Mouse (Mus musculus) forebrain, postnatal 0 days (tissue): ENCODE data around the gene Slc13a5. TPM values are rescaled to one million over a fixed set of nuclear protein-coding genes. Genes with fewer than 3 reads are reported as not detected.

ENCODE experiments used
- ATAC-seq: fragments of 200-750 bp; cut with Nextera tagmentation; 2 replicates; pipeline ENCODE4 v1.8.0; 2017; ENCODE audit warnings: mild to moderate bottlenecking, moderate library complexity
- DNase-seq: peaks from one replicate; pipeline ENCODE4 v3.0.0-alpha.2; 2015
- H3K27ac ChIP-seq: fragments of 300-500 bp; sonication (generic); 2 replicates; pipeline ENCODE4 v1.5.1; 2014; ENCODE audit warnings: low read depth, mild to moderate bottlenecking, antibody characterized with exemption, low read length, moderate library complexity, mixed read lengths
- H3K27me3 ChIP-seq: fragments of 300-500 bp; sonication (generic); 2 replicates; pipeline ENCODE4 v1.6.1; 2014; ENCODE audit warnings: mild to moderate bottlenecking, low read length, mixed read lengths; ENCODE audit not compliant: insufficient read depth
- H3K36me3 ChIP-seq: fragments of 300-500 bp; sonication (generic); 2 replicates; pipeline ENCODE4 v1.6.1; 2014; ENCODE audit warnings: mild to moderate bottlenecking, moderate library complexity; ENCODE audit not compliant: insufficient read depth
- H3K4me1 ChIP-seq: fragments of 300-500 bp; sonication (generic); 2 replicates; pipeline ENCODE4 v1.6.1; 2014; ENCODE audit warnings: antibody characterized with exemption; ENCODE audit not compliant: insufficient read depth
- H3K4me2 ChIP-seq: fragments of 300-500 bp; sonication (generic); 2 replicates; pipeline ENCODE4 v1.6.1; 2014; ENCODE audit warnings: low read depth, mild to moderate bottlenecking, moderate library complexity
- H3K4me3 ChIP-seq: fragments of 300-500 bp; sonication (generic); 2 replicates; pipeline ENCODE4 v1.5.1; 2014; ENCODE audit warnings: low read depth, low read length, mixed read lengths
- H3K9ac ChIP-seq: fragments of 300-500 bp; sonication (generic); 2 replicates; pipeline ENCODE4 v1.6.1; 2014; ENCODE audit warnings: mild to moderate bottlenecking
- H3K9me3 ChIP-seq: fragments of 300-500 bp; sonication (generic); 2 replicates; pipeline ENCODE4 v1.6.1; 2016; ENCODE audit warnings: low read length
- CTCF ChIP-seq: sonication (generic); IDR thresholded peaks from 2 replicates; pipeline ENCODE4 v1.5.1; 2016; ENCODE audit warnings: antibody characterized with exemption, control low read depth, low read depth
- WGBS: fragments of 180-500 bp; shearing (Covaris S2); extraction: QIAGEN DNeasy Blood & Tissue Kit; methylation state at CpG from one replicate; pipeline ENCODE4 v1.1.7; 2014; 5-methylcytosine and 5-hydroxymethylcytosine counted together
- polyA plus RNA-seq: library from polyadenylated mRNA; unstranded; fragments of >200 nt; fragmentation: Nextera tagmentation; extraction: Ambion mirVana; gene quantifications from 2 replicates; pipeline ENCODE4 v1.2.1, GENCODE M21; 2015
- total RNA-seq: library from RNA; depleted of rRNA; stranded (reverse); fragments of >200 nt; gene quantifications from 2 replicates; pipeline ENCODE4 v1.2.3, GENCODE M21; 2014

The Slc13a5 gene
- total and polyA plus RNA-seq, 2 experiments from 2014 or later, result 4.1 to 4.7 TPM

DNA sequence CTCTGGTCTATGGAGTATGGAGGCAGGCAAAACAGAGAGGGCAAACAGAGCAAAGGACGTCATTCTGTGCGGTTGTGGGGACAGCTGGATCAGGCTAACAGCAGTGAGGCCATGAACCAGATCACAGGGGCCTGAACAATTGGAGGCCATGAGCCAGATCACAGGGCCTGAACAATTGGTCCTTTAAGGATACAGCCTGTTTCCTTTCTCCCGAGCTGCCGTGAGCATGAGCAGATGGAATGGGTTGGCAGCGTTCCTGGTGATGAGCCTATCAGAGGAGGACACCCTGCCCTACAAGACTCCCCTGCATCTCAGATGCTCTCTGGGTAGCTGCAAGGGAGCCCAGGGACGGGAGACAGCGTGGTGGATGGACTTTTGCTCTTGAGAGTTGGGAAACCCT, 35.2 kb upstream of the Slc13a5 start:
- ATAC-seq, result no peak
- no peak overlapping the region for H3K4me3 ChIP-seq
- no peak for TF ChIP-seq CTCF

DNA sequence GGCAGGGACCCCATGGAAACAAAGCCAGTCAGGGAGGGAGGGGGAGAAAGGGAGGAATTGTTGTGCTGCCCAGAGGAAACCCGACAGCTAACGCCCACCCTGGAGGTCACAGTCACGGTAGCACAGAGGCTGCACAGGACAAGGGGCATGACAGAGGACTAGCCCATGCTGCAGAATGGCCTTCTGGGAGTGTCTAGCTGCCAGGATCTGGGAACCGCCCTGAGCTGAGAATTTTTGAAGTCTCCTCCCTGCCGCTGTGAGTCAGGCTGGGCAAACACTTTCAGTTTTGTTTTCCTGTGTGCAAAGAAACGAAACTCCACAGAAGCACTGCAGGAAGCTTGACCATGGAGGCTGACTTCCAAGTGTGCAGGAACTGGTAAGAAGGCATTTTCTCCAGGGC, 34.3 kb upstream of the Slc13a5 start, which contains the start of gene Xaf1:
Gene Xaf1, plus strand, starts transcription at position 296 of the 400 bp plus-strand sequence.
- DNase-seq (no peak), ATAC-seq (no peak)
- Histone ChIP-seq H3K4me1 (no peaks in the 10 kb centered on the region), H3K4me3 (no peak within 1 kb of the TSS), H3K36me3 (no peaks in the 10 kb centered on the region), H3K27ac (no peak within 1 kb of the TSS), H3K9ac (no peak within 1 kb of the TSS), H3K27me3 (no peaks in the 10 kb centered on the region), H3K9me3 (no peaks in the 10 kb centered on the region), H3K4me2 (no peak within 1 kb of the TSS)
- no peak for TF ChIP-seq CTCF
- WGBS, result 32% methylated on average over 6 of the region's 6 CpGs

More for the DNA sequence above, 35.2 kb upstream of the Slc13a5 start:
- H3K4me1 ChIP-seq, result no peaks in the 10 kb centered on the region
- H3K9ac ChIP-seq, result no peak overlapping the region
- no peaks in the 10 kb centered on the region for H3K27me3 ChIP-seq
- WGBS, result 70% methylated on average over 7 of the region's 7 CpGs
- H3K27ac ChIP-seq, result no peak overlapping the region
- no peak for DNase-seq
- no peak overlapping the region for H3K4me2 ChIP-seq
- H3K36me3 ChIP-seq, result no peaks in the 10 kb centered on the region
- H3K9me3 ChIP-seq, result no peaks in the 10 kb centered on the region

DNA sequence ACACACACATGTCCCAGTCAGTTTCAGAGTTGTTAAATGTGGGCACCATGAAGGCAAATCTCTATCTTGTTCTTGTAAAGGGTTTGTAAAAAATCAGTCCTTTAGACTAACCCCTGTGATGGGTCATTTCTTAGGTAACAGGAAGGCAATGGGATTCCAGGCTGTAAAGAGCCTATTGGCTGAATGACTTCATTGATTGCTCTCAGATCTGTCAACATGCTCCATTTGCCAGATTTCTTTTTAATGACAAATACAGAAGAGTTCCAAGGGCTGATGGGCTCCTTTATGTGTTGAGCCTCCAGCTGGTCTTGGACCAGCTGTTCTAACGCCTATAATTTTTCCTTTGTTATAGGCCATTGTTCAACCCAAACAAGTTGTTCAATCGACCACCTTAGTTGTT, 26.1 kb upstream of the Slc13a5 start:
- no peak overlapping the region for H3K27ac ChIP-seq
- ATAC-seq (no peak), DNase-seq (no peak)
- no peaks in the 10 kb centered on the region; the same call in 1 of the 2 replicates for H3K9me3 ChIP-seq
- no peak for TF ChIP-seq CTCF
- H3K36me3 ChIP-seq, result no peaks in the 10 kb centered on the region
- H3K9ac ChIP-seq, result no peak overlapping the region
- H3K4me1 ChIP-seq, result no peaks in the 10 kb centered on the region
- WGBS, result 62% methylated on average over 2 of the region's 2 CpGs
- H3K27me3 ChIP-seq, result no peaks in the 10 kb centered on the region
- H3K4me3 ChIP-seq, result no peak overlapping the region
- no peak overlapping the region for H3K4me2 ChIP-seq

DNA sequence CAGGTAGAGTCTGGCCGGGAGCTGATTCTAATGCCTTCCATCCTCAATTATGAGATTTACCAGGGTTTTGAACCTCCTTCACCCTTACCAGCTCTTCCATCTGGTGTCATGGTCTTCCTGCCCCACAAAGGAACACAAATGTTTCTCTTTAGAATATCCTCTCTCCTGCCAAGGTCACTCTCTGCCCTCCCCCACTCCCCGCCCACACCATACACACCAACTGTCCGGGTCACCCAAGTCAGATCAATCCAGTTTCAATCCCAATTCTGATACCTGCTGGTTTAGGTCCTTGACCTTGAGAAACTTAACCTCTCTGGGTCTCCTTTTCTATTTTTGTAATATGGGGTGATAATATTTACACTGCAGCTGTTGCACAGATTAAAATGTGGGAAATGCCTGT, 20.5 kb upstream of the Slc13a5 start:
- no peak for TF ChIP-seq CTCF
- H3K4me3 ChIP-seq, result no peak overlapping the region
- H3K9ac ChIP-seq, result no peak overlapping the region

DNA sequence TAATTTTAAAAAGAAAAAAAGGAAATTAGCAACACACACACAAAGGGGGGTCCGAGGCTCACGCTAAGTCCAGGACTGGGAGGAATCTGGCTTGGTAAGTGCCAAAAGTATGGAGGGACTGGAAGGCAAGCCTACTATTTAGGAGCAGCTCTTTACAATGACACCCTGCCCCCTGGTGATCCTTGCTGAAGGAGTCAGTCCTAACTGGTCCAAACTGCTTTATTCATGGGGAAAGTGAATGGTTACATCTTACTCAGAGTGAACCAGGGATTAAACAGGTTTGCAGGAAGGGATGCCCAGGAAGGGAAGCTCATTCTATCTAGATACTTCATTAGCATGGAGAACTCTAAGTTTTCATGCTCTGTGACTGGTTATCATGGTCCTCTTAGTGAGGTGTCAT, 20.1 kb upstream of the Slc13a5 start:
- H3K9ac ChIP-seq, result no peak overlapping the region
- no peaks in the 10 kb centered on the region; the same call in 1 of the 2 replicates for H3K9me3 ChIP-seq
- TF ChIP-seq CTCF, result no peak
- no peak for ATAC-seq
- no peak for DNase-seq
- no peaks in the 10 kb centered on the region for H3K27me3 ChIP-seq
- H3K27ac ChIP-seq, result no peak overlapping the region
- 92% methylated on average over 2 of the region's 2 CpGs for WGBS
- H3K4me1 ChIP-seq, result no peaks in the 10 kb centered on the region
- no peak overlapping the region for H3K4me3 ChIP-seq
- H3K36me3 ChIP-seq, result no peaks in the 10 kb centered on the region
- no peak overlapping the region for H3K4me2 ChIP-seq

More for the DNA sequence above, 20.5 kb upstream of the Slc13a5 start:
- 90% methylated on average over 3 of the region's 3 CpGs for WGBS
- no peaks in the 10 kb centered on the region for H3K36me3 ChIP-seq
- H3K9me3 ChIP-seq, result no peaks in the 10 kb centered on the region; the same call in 1 of the 2 replicates
- ATAC-seq, result no peak
- H3K4me2 ChIP-seq, result no peak overlapping the region
- no peak overlapping the region for H3K27ac ChIP-seq
- no peak for DNase-seq
- H3K4me1 ChIP-seq, result no peaks in the 10 kb centered on the region
- H3K27me3 ChIP-seq, result no peaks in the 10 kb centered on the region

- H3K4me3 ChIP-seq, result no peak overlapping the region
- no peaks in the 10 kb centered on the region for H3K36me3 ChIP-seq
- no peaks in the 10 kb centered on the region; the same call in 1 of the 2 replicates for H3K9me3 ChIP-seq
- no peaks in the 10 kb centered on the region for H3K27me3 ChIP-seq
- H3K9ac ChIP-seq, result no peak overlapping the region
- no peaks in the 10 kb centered on the region for H3K4me1 ChIP-seq
- H3K27ac ChIP-seq, result no peak overlapping the region
- DNase-seq (no peak), ATAC-seq (no peak)
- no peak overlapping the region for H3K4me2 ChIP-seq
- no peak for TF ChIP-seq CTCF
- 87% methylated on average over 3 of the region's 3 CpGs for WGBS
Measured at GRCm38 (mm10) chr11:72286651-72287050, 19.6 kb upstream of the Slc13a5 start.

DNA sequence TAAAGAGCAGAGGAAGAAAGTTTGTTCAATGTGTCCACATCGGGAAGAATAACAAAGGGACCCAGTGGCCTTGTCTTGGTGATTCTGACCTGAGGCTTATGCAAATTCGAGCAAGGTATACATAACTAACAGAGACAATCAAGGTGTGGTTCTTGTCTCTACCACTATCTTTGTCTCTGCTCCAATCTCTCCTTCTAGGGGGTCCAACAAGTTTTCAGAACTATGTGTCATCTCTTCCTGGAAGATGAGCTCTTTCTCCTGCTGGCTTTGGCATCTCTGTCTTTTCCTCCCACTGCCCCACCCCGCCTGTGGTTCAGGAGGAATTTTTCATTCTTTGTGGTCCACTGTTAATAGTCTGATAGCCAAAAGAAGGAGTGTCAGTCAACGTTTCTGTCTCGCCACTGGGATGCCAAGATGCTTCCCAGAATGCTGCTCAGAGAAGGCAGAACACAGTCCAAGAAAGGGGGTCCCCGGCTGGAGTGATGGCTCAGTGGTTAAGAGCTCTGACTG, 19.0 kb upstream of the Slc13a5 start:
- Histone ChIP-seq H3K27me3 (no peaks in the 10 kb centered on the region), H3K9me3 (no peaks in the 10 kb centered on the region; the same call in 1 of the 2 replicates), H3K9ac (no peak overlapping the region), H3K36me3 (no peaks in the 10 kb centered on the region), H3K27ac (no peak overlapping the region), H3K4me2 (no peak overlapping the region), H3K4me3 (no peak overlapping the region), H3K4me1 (no peaks in the 10 kb centered on the region)
- DNase-seq (no peak), ATAC-seq (no peak)
- WGBS, result 79% methylated on average over 6 of the region's 6 CpGs
- TF ChIP-seq CTCF, result no peak
